Mouse (Mus musculus): ENCODE measurements around the gene Prkg2. TPM values are rescaled to one million over a fixed set of nuclear protein-coding genes. Genes with fewer than 3 reads are reported as not detected.

The Prkg2 gene
- polyA plus RNA-seq (2015; fragmentation: Nextera tagmentation; extraction: Ambion mirVana): 1.6 and 2.0 TPM in 2 replicates

- Histone ChIP-seq H3K4me3 (peak within 1 kb of the TSS; percentile 60), H3K27ac (no peak within 1 kb of the TSS), H3K4me2 (peak within 1 kb of the TSS; percentile 97), H3K27me3 (peaks cover 33% of the 10 kb centered on the region), H3K36me3 (no peaks in the 10 kb centered on the region), H3K9ac (peak within 1 kb of the TSS; percentile 42), H3K4me1 (no peaks in the 10 kb centered on the region), H3K9me3 (no peaks in the 10 kb centered on the region)
- peak; percentile 77; the same call in 1 of the 2 replicates for ATAC-seq (ENCODE audit: borderline replicate concordance, extremely low read depth, low FRiP score, low TSS enrichment)
- WGBS: 2% methylated on average over 76 of the region's 94 CpGs
Measured at GRCm38 (mm10) chr5:99036596-99037441, at the start of gene Prkg2. TSS of gene Prkg2 (minus strand) at chr5:99037351.

- Histone ChIP-seq H3K4me1 (no peaks in the 10 kb centered on the region), H3K4me2 (no peak overlapping the region), H3K27me3 (no peaks in the 10 kb centered on the region), H3K27ac (no peak overlapping the region), H3K36me3 (no peaks in the 10 kb centered on the region), H3K9me3 (no peaks in the 10 kb centered on the region), H3K4me3 (no peak overlapping the region), H3K9ac (no peak overlapping the region)
- ATAC-seq (ENCODE audit: borderline replicate concordance, extremely low read depth, low FRiP score, low TSS enrichment): no peak
- WGBS: 38% methylated on average over 5 of the region's 5 CpGs
Measured at GRCm38 (mm10) chr5:99083955-99084354, 46.8 kb upstream of the Prkg2 start.

GRCm38 (mm10) chr5:99078375-99078774 lies 41.2 kb upstream of the Prkg2 start:
- no peaks in the 10 kb centered on the region for H3K4me1 ChIP-seq
- no peak for ATAC-seq (ENCODE audit: borderline replicate concordance, extremely low read depth, low FRiP score, low TSS enrichment)
- no peaks in the 10 kb centered on the region for H3K27me3 ChIP-seq
- 51% methylated on average over 2 of the region's 2 CpGs for WGBS
- no peaks in the 10 kb centered on the region for H3K9me3 ChIP-seq
- no peak overlapping the region for H3K9ac ChIP-seq
- no peak overlapping the region for H3K4me2 ChIP-seq
- H3K27ac ChIP-seq: no peak overlapping the region
- H3K4me3 ChIP-seq: no peak overlapping the region
- H3K36me3 ChIP-seq: no peaks in the 10 kb centered on the region

- H3K9me3 ChIP-seq: no peaks in the 10 kb centered on the region
- no peak overlapping the region for H3K4me3 ChIP-seq
- no peaks in the 10 kb centered on the region for H3K27me3 ChIP-seq
- WGBS: 42% methylated on average over 2 of the region's 2 CpGs
- no peak overlapping the region for H3K9ac ChIP-seq
- H3K4me1 ChIP-seq: no peaks in the 10 kb centered on the region
- ATAC-seq (ENCODE audit: borderline replicate concordance, extremely low read depth, low FRiP score, low TSS enrichment): peak; percentile 75
- H3K36me3 ChIP-seq: no peaks in the 10 kb centered on the region
- no peak overlapping the region for H3K4me2 ChIP-seq
- no peak overlapping the region for H3K27ac ChIP-seq
Measured at GRCm38 (mm10) chr5:99068391-99068790, 31.2 kb upstream of the Prkg2 start.

- Histone ChIP-seq H3K9ac (no peak overlapping the region), H3K4me3 (no peak overlapping the region), H3K9me3 (no peaks in the 10 kb centered on the region), H3K36me3 (no peaks in the 10 kb centered on the region), H3K27me3 (no peaks in the 10 kb centered on the region), H3K4me2 (no peak overlapping the region), H3K27ac (no peak overlapping the region), H3K4me1 (no peaks in the 10 kb centered on the region)
- no peak for ATAC-seq (ENCODE audit: borderline replicate concordance, extremely low read depth, low FRiP score, low TSS enrichment)
Measured at GRCm38 (mm10) chr5:99062582-99062981, 25.4 kb upstream of the Prkg2 start.

- H3K9ac ChIP-seq: no peak overlapping the region
- ATAC-seq (ENCODE audit: borderline replicate concordance, extremely low read depth, low FRiP score, low TSS enrichment): no peak
- 87% methylated on average over 6 of the region's 6 CpGs for WGBS
Measured at GRCm38 (mm10) chr5:99039021-99039420, 1.9 kb upstream of the Prkg2 start.

GRCm38 (mm10) chr5:99037442-99037811 lies 276 bp upstream of the Prkg2 start:
- 0 out of 2 replicates have a peak, but pooled peaks have one; percentile 37 for ATAC-seq (ENCODE audit: borderline replicate concordance, extremely low read depth, low FRiP score, low TSS enrichment)
- Histone ChIP-seq H3K27me3 (peaks cover 33% of the 10 kb centered on the region), H3K4me1 (no peaks in the 10 kb centered on the region), H3K27ac (no peak overlapping the region), H3K9me3 (no peaks in the 10 kb centered on the region), H3K4me3 (peak overlapping the region; percentile 60), H3K4me2 (peak overlapping the region; percentile 97), H3K36me3 (no peaks in the 10 kb centered on the region), H3K9ac (peak overlapping the region; percentile 42; the same call in 1 of the 2 replicates)
- 13% methylated on average over 9 of the region's 9 CpGs for WGBS

More at GRCm38 (mm10) chr5:99039021-99039420, 1.9 kb upstream of the Prkg2 start:
- Histone ChIP-seq H3K27me3 (peaks cover 33% of the 10 kb centered on the region), H3K4me2 (no peak overlapping the region), H3K36me3 (no peaks in the 10 kb centered on the region), H3K9me3 (no peaks in the 10 kb centered on the region), H3K27ac (no peak overlapping the region), H3K4me3 (no peak overlapping the region), H3K4me1 (no peaks in the 10 kb centered on the region)

- Histone ChIP-seq H3K27ac (no peak overlapping the region), H3K4me2 (peak overlapping the region; percentile 97), H3K9me3 (no peaks in the 10 kb centered on the region), H3K27me3 (peaks cover 33% of the 10 kb centered on the region), H3K36me3 (no peaks in the 10 kb centered on the region), H3K4me1 (no peaks in the 10 kb centered on the region), H3K4me3 (peak overlapping the region; percentile 60), H3K9ac (no peak overlapping the region)
- no peak for ATAC-seq (ENCODE audit: borderline replicate concordance, extremely low read depth, low FRiP score, low TSS enrichment)
- WGBS: 59% methylated on average over 9 of the region's 9 CpGs
Measured at GRCm38 (mm10) chr5:99035961-99036360, 1.2 kb downstream of the Prkg2 start.

GRCm38 (mm10) chr5:99031551-99032149 lies 5.5 kb downstream of the Prkg2 start:
- H3K27me3 ChIP-seq: peaks cover 17% of the 10 kb centered on the region
- 68% methylated on average over 6 of the region's 6 CpGs for WGBS
- no peak for ATAC-seq (ENCODE audit: borderline replicate concordance, extremely low read depth, low FRiP score, low TSS enrichment)
- H3K9ac ChIP-seq: no peak overlapping the region
- H3K9me3 ChIP-seq: no peaks in the 10 kb centered on the region
- no peaks in the 10 kb centered on the region for H3K4me1 ChIP-seq
- H3K4me2 ChIP-seq: no peak overlapping the region
- H3K27ac ChIP-seq: no peak overlapping the region
- no peak overlapping the region for H3K4me3 ChIP-seq
- no peaks in the 10 kb centered on the region for H3K36me3 ChIP-seq

- Histone ChIP-seq H3K9me3 (no peaks in the 10 kb centered on the region), H3K4me3 (no peak overlapping the region), H3K27ac (no peak overlapping the region), H3K36me3 (no peaks in the 10 kb centered on the region), H3K27me3 (no peaks in the 10 kb centered on the region), H3K4me2 (no peak overlapping the region), H3K4me1 (no peaks in the 10 kb centered on the region), H3K9ac (no peak overlapping the region)
- WGBS: 57% methylated on average over 3 of the region's 3 CpGs
- ATAC-seq (ENCODE audit: borderline replicate concordance, extremely low read depth, low FRiP score, low TSS enrichment): no peak
Measured at GRCm38 (mm10) chr5:99026343-99026742, 10.8 kb downstream of the Prkg2 start.

GRCm38 (mm10) chr5:99019709-99020108 lies 17.4 kb downstream of the Prkg2 start:
- H3K4me2 ChIP-seq: no peak overlapping the region
- no peaks in the 10 kb centered on the region for H3K4me1 ChIP-seq
- H3K27me3 ChIP-seq: no peaks in the 10 kb centered on the region
- no peak for ATAC-seq (ENCODE audit: borderline replicate concordance, extremely low read depth, low FRiP score, low TSS enrichment)
- no peaks in the 10 kb centered on the region for H3K9me3 ChIP-seq
- no peak overlapping the region for H3K4me3 ChIP-seq
- no peak overlapping the region for H3K9ac ChIP-seq
- WGBS: 74% methylated on average over 6 of the region's 6 CpGs
- no peak overlapping the region for H3K27ac ChIP-seq
- H3K36me3 ChIP-seq: no peaks in the 10 kb centered on the region

GRCm38 (mm10) chr5:99015140-99015539 lies 22.0 kb downstream of the Prkg2 start:
- H3K27ac ChIP-seq: no peak overlapping the region
- H3K4me2 ChIP-seq: no peak overlapping the region
- H3K36me3 ChIP-seq: no peaks in the 10 kb centered on the region
- no peak overlapping the region for H3K4me3 ChIP-seq
- no peaks in the 10 kb centered on the region for H3K9me3 ChIP-seq
- H3K9ac ChIP-seq: no peak overlapping the region
- no peaks in the 10 kb centered on the region for H3K27me3 ChIP-seq
- H3K4me1 ChIP-seq: no peaks in the 10 kb centered on the region
- no peak for ATAC-seq (ENCODE audit: borderline replicate concordance, extremely low read depth, low FRiP score, low TSS enrichment)
- WGBS: 76% methylated on average over 3 of the region's 3 CpGs

Measured in lung, embryonic 15.5 days (tissue).